Mouse (Mus musculus): ENCODE results near the gene Glb1l2. TPM values are rescaled to one million over a fixed set of nuclear protein-coding genes. Genes with fewer than 3 reads are reported as not detected.

Glb1l2 gene
- 1 to 10 TPM in 1 of 2 experiments, under 1 TPM in 1; 0.65 to 1.4 TPM for total RNA-seq (2021)
- long read RNA-seq, experiment 1: 0 reads
- long read RNA-seq, experiment 2: 0 reads

DNA sequence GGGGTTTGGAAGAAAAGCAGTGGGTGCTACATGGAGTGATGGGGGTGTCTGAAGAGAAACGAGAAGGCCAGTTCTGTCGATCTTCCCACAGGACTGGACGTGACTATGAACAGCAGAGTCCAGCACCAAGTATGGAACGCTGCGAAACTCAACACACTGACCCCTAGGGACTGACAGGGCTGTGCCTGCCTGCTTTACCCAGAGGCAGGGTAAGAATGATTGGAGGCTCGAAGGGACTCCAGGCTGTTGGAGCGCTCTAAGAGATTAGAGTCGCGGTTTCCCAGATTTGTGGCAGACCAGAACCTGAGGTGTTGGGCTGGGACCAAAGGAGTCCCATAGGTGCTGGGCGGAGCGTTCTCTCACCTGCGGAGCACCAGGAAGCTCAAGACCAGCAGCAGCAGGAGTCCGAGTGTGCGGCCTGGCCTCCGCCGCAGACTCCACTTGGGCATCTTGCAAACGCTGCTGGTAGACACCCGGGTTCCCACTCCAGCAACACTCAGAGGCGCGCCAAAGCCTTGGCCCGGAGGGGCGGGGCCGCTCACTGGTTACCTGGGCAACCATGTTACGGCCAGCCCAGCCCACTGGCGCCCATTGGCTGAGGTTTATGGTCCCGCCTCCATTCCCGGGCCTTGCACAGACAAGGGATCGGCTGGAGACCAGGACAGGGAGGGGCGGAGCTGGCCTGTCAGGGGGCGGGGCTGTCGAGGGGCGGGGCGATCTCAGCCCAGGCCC, at the start of gene Glb1l2:
Glb1l2 (minus strand) TSS at position 534 of the 732 bp plus-strand sequence.
- peak; percentile 85 to 91 for DNase-seq

DNA sequence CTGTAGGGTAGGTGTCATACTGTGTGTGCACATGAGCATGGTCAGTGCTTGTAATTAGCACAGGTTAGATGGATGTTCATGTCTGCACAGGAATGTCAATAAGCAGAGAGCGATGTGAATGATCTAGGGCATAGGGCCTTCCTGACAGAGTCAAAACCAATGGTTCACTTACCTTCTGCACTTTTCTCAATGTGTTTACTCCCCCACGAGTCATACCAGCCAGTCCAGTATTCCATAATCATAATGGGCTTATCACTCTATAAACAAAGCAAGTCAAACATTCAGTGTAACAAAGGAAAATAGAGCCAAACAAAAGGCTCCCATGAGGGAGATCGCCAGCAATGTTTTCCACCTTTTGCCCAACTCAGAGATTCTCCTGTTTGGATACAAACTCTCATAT, 24.8 kb upstream of the Glb1l2 start:
- DNase-seq: no peak

GRCm38 (mm10) chr9:26819942-26820341, 13.7 kb upstream of the Glb1l2 start:
- no peak for DNase-seq

DNA sequence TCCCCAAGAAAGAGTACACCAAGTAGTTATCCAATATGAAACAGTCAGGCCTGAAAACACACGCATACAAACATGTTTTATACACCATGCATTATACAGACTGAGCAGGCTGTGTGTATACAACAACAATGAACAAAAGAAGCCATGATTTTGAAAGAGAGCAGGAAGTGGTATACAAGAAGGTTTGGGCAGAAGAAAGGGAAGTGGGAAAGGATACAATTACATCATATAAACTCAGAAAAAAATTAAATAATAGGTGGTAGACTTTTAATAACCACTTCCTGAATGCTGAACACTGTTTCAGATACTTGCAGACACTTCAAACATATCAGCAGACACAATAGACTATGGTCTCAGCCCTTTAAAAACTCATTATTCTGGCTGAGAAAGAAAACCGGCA, 2.5 kb upstream of the Glb1l2 start:
- DNase-seq: no peak

DNA sequence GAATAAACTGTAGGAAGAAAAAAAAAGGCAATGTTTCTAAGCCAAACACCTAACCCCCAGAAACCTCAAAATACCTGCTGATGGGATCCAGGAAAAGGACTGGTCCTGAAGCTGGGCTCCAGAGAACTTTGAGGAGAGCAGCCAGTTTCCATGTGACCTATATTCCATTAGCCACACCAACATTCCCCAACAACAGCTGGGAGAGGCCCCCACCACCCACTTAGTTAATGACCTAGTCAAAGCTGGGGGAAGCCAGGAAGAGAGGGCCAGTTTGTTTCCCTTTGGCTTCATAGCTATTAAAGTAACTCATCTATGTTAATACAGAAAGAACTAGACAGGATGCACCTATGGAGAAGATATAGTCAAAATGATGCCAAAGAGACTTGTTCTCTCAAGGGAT, 1.9 kb downstream of the Glb1l2 start:
- DNase-seq: no peak

- no peak for DNase-seq
Measured at GRCm38 (mm10) chr9:26800357-26800756, 5.9 kb downstream of the Glb1l2 start.

DNA sequence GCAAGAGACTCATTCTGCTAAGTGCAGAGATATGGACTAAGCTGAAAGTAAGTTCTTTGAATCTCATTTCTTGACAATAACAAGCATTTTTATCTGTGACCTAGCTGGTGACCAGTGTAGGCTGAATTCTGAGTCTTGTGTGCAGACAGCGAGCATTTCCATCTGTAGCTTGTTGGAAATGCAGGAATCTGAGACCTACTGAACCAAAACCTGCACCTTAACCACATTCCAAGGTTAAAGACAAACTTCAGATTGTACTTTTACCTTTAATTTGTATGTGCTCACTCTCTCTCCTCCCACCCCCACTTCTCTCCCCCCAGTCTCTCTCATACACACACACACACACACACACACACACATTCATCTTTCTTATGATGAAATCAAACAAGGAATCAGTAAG, 7.5 kb downstream of the Glb1l2 start:
- DNase-seq: no peak

- DNase-seq: no peak
Measured at GRCm38 (mm10) chr9:26798205-26798604, 8.1 kb downstream of the Glb1l2 start.

- peak in 1 of 2 experiments; percentile 12 for DNase-seq
Measured at GRCm38 (mm10) chr9:26792829-26793228, 13.4 kb downstream of the Glb1l2 start.

- DNase-seq: peak in 1 of 2 experiments; percentile 6
Measured at GRCm38 (mm10) chr9:26783414-26783975, 22.8 kb downstream of the Glb1l2 start.

GRCm38 (mm10) chr9:26778421-26778820, 27.8 kb downstream of the Glb1l2 start:
- DNase-seq: no peak

- DNase-seq: peak; percentile 28 to 60
Measured at GRCm38 (mm10) chr9:26776122-26776902, 30.0 kb downstream of the Glb1l2 start.

DNA sequence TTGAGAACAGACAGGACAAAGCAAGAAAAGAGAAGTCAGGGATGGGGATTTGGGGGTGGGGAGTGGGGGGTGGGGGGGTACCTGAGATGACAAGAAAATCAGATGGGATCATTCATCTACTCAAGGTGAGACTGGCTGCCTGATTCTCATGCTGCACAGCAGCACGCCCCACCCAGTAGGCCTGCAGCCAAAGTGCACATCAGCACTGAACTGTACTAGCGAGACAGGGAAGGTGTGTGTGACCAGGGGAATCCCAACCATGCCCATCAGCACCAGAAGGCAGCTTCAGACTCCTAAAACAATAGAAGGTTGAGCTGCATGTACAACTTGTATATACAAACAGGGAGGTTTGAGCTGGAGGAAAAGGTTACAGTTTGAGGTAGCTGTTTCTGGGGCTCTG, 30.6 kb downstream of the Glb1l2 start:
- no peak for DNase-seq

DNA sequence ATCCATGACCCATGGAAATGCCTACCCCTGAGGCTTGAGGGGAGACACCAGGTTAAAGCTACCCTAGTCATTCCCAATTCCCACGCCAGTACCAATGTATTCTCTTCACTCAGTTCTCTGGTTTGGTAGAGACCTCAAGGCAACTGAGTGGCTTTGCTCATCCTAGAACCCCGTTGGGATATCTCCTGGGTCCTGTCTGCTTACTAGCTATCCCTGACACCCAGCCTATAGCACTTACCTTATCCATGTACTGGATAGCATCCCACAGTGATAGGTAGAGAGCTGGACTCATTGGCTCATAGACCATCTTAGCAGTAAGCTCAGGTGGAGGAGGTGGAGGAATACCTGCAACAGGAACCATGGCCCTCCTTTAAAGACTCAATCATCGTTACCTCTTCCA, 38.1 kb downstream of the Glb1l2 start:
- no peak for DNase-seq

- DNase-seq: no peak
Measured at GRCm38 (mm10) chr9:26762477-26762876, 43.8 kb downstream of the Glb1l2 start.

GRCm38 (mm10) chr9:26760576-26760975, 45.7 kb downstream of the Glb1l2 start:
- DNase-seq: no peak

- peak in 1 of 2 experiments; percentile 33 for DNase-seq
Measured at GRCm38 (mm10) chr9:26760081-26760480, 46.2 kb downstream of the Glb1l2 start.

- DNase-seq: no peak
Measured at GRCm38 (mm10) chr9:26748893-26749292, 57.4 kb downstream of the Glb1l2 start.

- no peak for DNase-seq
Measured at GRCm38 (mm10) chr9:26747121-26747520, 59.1 kb downstream of the Glb1l2 start.

DNA sequence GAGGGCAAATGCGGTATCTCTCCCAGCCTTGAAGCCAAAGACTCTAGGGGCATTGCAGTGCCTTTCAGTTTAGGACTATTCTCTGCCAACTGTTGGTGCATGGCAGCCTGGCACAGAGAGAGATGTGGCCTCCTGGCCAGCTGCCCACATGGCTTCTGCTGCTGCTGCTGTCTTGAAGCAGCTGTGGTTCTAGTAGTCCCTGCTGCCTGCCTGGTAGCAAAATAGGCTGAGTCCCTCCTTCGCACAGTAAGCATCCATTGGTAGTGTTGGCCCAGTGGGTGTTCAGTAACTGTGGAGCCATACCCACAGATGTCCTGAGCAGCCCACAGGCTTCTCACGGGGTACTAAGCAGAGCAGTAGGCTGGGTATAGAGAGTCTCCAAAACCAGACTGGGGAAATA, 63.5 kb downstream of the Glb1l2 start:
- DNase-seq: peak; percentile 14 to 37

GRCm38 (mm10) chr9:26737116-26737515, 69.2 kb downstream of the Glb1l2 start:
- no peak for DNase-seq

DNA sequence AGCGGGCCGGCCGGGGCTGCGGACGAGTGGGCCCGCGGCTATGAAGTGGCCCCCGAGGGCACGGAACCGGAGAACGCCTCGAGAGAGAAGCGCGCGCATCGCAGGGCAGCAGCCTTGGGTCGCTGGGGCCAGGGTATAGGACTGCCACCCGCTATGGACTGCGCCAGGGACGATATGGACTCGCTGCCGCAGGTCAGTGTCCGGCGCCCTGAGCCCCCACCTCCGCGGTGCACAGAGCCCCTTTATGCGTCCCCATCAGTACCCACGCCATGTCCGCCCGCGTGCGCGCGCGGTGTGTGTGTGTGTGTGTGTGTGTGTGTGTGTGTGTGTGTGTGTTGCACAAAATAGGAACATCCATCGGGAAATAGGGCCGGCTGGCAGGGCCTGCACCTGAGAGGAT, 72.3 kb downstream of the Glb1l2 start:
- no peak for DNase-seq
